Mouse (Mus musculus): ENCODE data around the gene Slc11a1. TPM values are rescaled to one million over a fixed set of nuclear protein-coding genes. Genes with fewer than 3 reads are reported as not detected.
A peak's percentile ranks its signal among the peaks of the same experiment; 100 is the strongest.

The Slc11a1 gene
- polyA plus RNA-seq, 2 experiments, result 8.7 to 9.2 TPM

GRCm38 (mm10) chr1:74434596-74434995 is 59.6 kb downstream of the Slc11a1 start:
- no peak for TF ChIP-seq CTCF (IDR thresholded peaks at IDR 0.05; ENCODE audit: low read depth)
- TF ChIP-seq EP300 (IDR thresholded peaks at IDR 0.05; ENCODE audit: low read depth), result no peak
- Histone ChIP-seq H3K9me3 (ENCODE audit: control insufficient read depth, low read length) (no peaks in the 10 kb centered on the region), H3K4me1 (replicated peaks; ENCODE audit: control insufficient read depth in 2 of 2, insufficient read depth in 2 of 2, low read length in 1 of 2) (peaks cover 6 to 16% of the 10 kb centered on the region in 2 experiments), H3K27ac (no peak overlapping the region), H3K4me2 (ENCODE audit: low read depth) (no peak overlapping the region), H3K9ac (replicated peaks) (no peak overlapping the region), H3K36me3 (replicated peaks; ENCODE audit: control insufficient read depth, insufficient read depth, low read depth) (peaks cover 19% of the 10 kb centered on the region), H3K27me3 (ENCODE audit: control insufficient read depth, insufficient read depth, low read length) (no peaks in the 10 kb centered on the region), H3K4me3 (ENCODE audit: insufficient read depth in 1 of 2, low read depth in 2 of 2, low read length in 2 of 2) (no peak overlapping the region)
- DNase-seq (ENCODE audit: low read depth in 3 of 3, low spot score in 3 of 3) (no peak), ATAC-seq (ENCODE audit: insufficient read depth) (no peak)
- 65% methylated on average over 5 of the region's 5 CpGs for WGBS (ENCODE audit: insufficient replicate concordance)

DNA sequence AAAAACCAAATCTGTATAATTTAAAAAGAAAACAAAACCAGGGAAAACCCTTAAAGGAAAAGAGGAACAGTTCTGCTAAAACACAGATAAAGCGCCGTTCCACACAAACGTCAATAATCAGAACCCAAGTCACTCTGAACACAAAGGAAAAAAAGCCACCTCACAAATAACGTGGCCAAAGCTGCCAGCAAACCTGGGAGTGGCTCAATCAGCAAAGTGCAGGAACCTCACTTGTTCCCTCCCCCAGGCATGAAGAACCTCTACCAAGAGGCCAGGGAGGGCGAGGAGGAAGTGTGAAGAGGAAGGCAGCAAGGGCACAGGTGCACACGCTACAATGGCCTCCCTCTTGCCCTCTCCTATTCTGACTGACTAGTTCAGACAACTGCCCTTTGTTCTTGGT is 60.6 kb downstream of the Slc11a1 start:
- Histone ChIP-seq H3K4me3 (ENCODE audit: insufficient read depth in 1 of 2, low read depth in 2 of 2, low read length in 2 of 2) (no peak overlapping the region), H3K4me1 (replicated peaks; ENCODE audit: control insufficient read depth in 2 of 2, insufficient read depth in 2 of 2, low read length in 1 of 2) (peaks cover 6 to 16% of the 10 kb centered on the region in 2 experiments), H3K27ac (peak overlapping the region; percentile 48; the same call in 1 of the 2 replicates), H3K4me2 (ENCODE audit: low read depth) (no peak overlapping the region), H3K36me3 (replicated peaks; ENCODE audit: control insufficient read depth, insufficient read depth, low read depth) (peaks cover 24% of the 10 kb centered on the region), H3K9me3 (ENCODE audit: control insufficient read depth, low read length) (no peaks in the 10 kb centered on the region), H3K27me3 (ENCODE audit: control insufficient read depth, insufficient read depth, low read length) (no peaks in the 10 kb centered on the region), H3K9ac (replicated peaks) (no peak overlapping the region)
- 20% methylated on average over 6 of the region's 6 CpGs for WGBS (ENCODE audit: insufficient replicate concordance)
- TF ChIP-seq CTCF (IDR thresholded peaks at IDR 0.05; ENCODE audit: low read depth), result no peak
- TF ChIP-seq EP300 (IDR thresholded peaks at IDR 0.05; ENCODE audit: low read depth), result no peak
- DNase-seq (ENCODE audit: low read depth in 3 of 3, low spot score in 3 of 3), result peak; percentile 30 to 35 (median 33)
- peak; percentile 66 for ATAC-seq (ENCODE audit: insufficient read depth)

MicroRNA genes within 50 kb of the gene (microRNA counts, 519-probe panel; counts per million panel counts)
- microRNA mmu-miR-26b, result 6,277 counts per million, percentile 49 among the panel's probes with 10 or more counts

Small RNA genes within 50 kb of the gene (microRNA-seq; reads per million reads assigned to microRNA genes)
- 51,598 reads per million, percentile 100 among the genes with 10 or more reads in this experiment for gene Mir26b

Other genes starting within 250 kb of the Slc11a1 start
- 0.02 and 0.09 TPM in 2 replicates for gene Rufy4, start 249.7 kb upstream of the Slc11a1 start, polyA plus RNA-seq (2012; rRNA removed)
- 0.04 TPM in 1 of 2 replicates, not detected in the other for gene Rufy4, start 249.7 kb upstream of the Slc11a1 start, polyA plus RNA-seq (2014; fragmentation: Nextera tagmentation; extraction: Ambion mirVana)
- 0.59 and 0.76 TPM in 2 replicates for gene Cxcr2, start 221.2 kb upstream of the Slc11a1 start, polyA plus RNA-seq (2012; rRNA removed)
- 0.44 and 0.51 TPM in 2 replicates for gene Cxcr2, start 221.2 kb upstream of the Slc11a1 start, polyA plus RNA-seq (2014; fragmentation: Nextera tagmentation; extraction: Ambion mirVana)
- gene Cxcr1, start 180.6 kb upstream of the Slc11a1 start, polyA plus RNA-seq (2012; rRNA removed), result not detected in 2 replicates
- not detected in 2 replicates for gene Cxcr1, start 180.6 kb upstream of the Slc11a1 start, polyA plus RNA-seq (2014; fragmentation: Nextera tagmentation; extraction: Ambion mirVana)
- 58.8 and 95.3 TPM in 2 replicates for gene Arpc2, start 139.1 kb upstream of the Slc11a1 start, polyA plus RNA-seq (2012; rRNA removed)
- 157 and 160 TPM in 2 replicates for gene Arpc2, start 139.1 kb upstream of the Slc11a1 start, polyA plus RNA-seq (2014; fragmentation: Nextera tagmentation; extraction: Ambion mirVana)
- 0.57 and 1.0 TPM in 2 replicates for gene Gpbar1, start 96.6 kb upstream of the Slc11a1 start, polyA plus RNA-seq (2012; rRNA removed)
- gene Gpbar1, start 96.6 kb upstream of the Slc11a1 start, polyA plus RNA-seq (2014; fragmentation: Nextera tagmentation; extraction: Ambion mirVana), result 0.56 and 1.1 TPM in 2 replicates
- gene Aamp, start 90.5 kb upstream of the Slc11a1 start, polyA plus RNA-seq (2012; rRNA removed), result 47.3 and 55.8 TPM in 2 replicates
- gene Aamp, start 90.5 kb upstream of the Slc11a1 start, polyA plus RNA-seq (2014; fragmentation: Nextera tagmentation; extraction: Ambion mirVana), result 84.4 and 89.0 TPM in 2 replicates
- gene Pnkd, start 90.3 kb upstream of the Slc11a1 start, polyA plus RNA-seq (2012; rRNA removed), result 16.8 and 17.8 TPM in 2 replicates
- 42.1 and 42.6 TPM in 2 replicates for gene Pnkd, start 90.3 kb upstream of the Slc11a1 start, polyA plus RNA-seq (2014; fragmentation: Nextera tagmentation; extraction: Ambion mirVana)
- gene Tmbim1, start 69.6 kb upstream of the Slc11a1 start, polyA plus RNA-seq (2012; rRNA removed), result 6.7 and 10.5 TPM in 2 replicates
- 10.1 and 11.7 TPM in 2 replicates for gene Tmbim1, start 69.6 kb upstream of the Slc11a1 start, polyA plus RNA-seq (2014; fragmentation: Nextera tagmentation; extraction: Ambion mirVana)
- 0.05 and 0.10 TPM in 2 replicates for gene Catip, start 13.1 kb upstream of the Slc11a1 start, polyA plus RNA-seq (2012; rRNA removed)
- not detected in 2 replicates for gene Catip, start 13.1 kb upstream of the Slc11a1 start, polyA plus RNA-seq (2014; fragmentation: Nextera tagmentation; extraction: Ambion mirVana)
- 36.0 and 39.6 TPM in 2 replicates for gene Ctdsp1, start 16.3 kb downstream of the Slc11a1 start, polyA plus RNA-seq (2012; rRNA removed)
- 37.6 and 40.3 TPM in 2 replicates for gene Ctdsp1, start 16.3 kb downstream of the Slc11a1 start, polyA plus RNA-seq (2014; fragmentation: Nextera tagmentation; extraction: Ambion mirVana)
- 0.39 and 0.62 TPM in 2 replicates for gene Vil1, start 34.2 kb downstream of the Slc11a1 start, polyA plus RNA-seq (2012; rRNA removed)
- gene Vil1, start 34.2 kb downstream of the Slc11a1 start, polyA plus RNA-seq (2014; fragmentation: Nextera tagmentation; extraction: Ambion mirVana), result 0.40 and 0.50 TPM in 2 replicates
- gene Cnot9, start 130.9 kb downstream of the Slc11a1 start, polyA plus RNA-seq (2012; rRNA removed), result 18.4 and 23.8 TPM in 2 replicates
- 39.7 and 42.4 TPM in 2 replicates for gene Cnot9, start 130.9 kb downstream of the Slc11a1 start, polyA plus RNA-seq (2014; fragmentation: Nextera tagmentation; extraction: Ambion mirVana)
- 0.01 TPM in 1 of 2 replicates, not detected in the other for gene Plcd4, start 167.7 kb downstream of the Slc11a1 start, polyA plus RNA-seq (2012; rRNA removed)
- 0.09 TPM in 1 of 2 replicates, not detected in the other for gene Plcd4, start 167.7 kb downstream of the Slc11a1 start, polyA plus RNA-seq (2014; fragmentation: Nextera tagmentation; extraction: Ambion mirVana)
- gene Usp37, start 169.1 kb downstream of the Slc11a1 start, polyA plus RNA-seq (2012; rRNA removed), result 2.6 and 4.4 TPM in 2 replicates
- 11.4 and 13.5 TPM in 2 replicates for gene Usp37, start 169.1 kb downstream of the Slc11a1 start, polyA plus RNA-seq (2014; fragmentation: Nextera tagmentation; extraction: Ambion mirVana)
- gene Zfp142, start 213.1 kb downstream of the Slc11a1 start, polyA plus RNA-seq (2012; rRNA removed), result 3.0 TPM in 2 replicates
- gene Zfp142, start 213.1 kb downstream of the Slc11a1 start, polyA plus RNA-seq (2014; fragmentation: Nextera tagmentation; extraction: Ambion mirVana), result 0.94 and 1.5 TPM in 2 replicates
- 9.2 and 9.5 TPM in 2 replicates for gene Bcs1l, start 213.1 kb downstream of the Slc11a1 start, polyA plus RNA-seq (2012; rRNA removed)
- gene Bcs1l, start 213.1 kb downstream of the Slc11a1 start, polyA plus RNA-seq (2014; fragmentation: Nextera tagmentation; extraction: Ambion mirVana), result 9.1 and 10.2 TPM in 2 replicates
- gene Rnf25, start 226.2 kb downstream of the Slc11a1 start, polyA plus RNA-seq (2012; rRNA removed), result 21.9 and 24.0 TPM in 2 replicates
- gene Rnf25, start 226.2 kb downstream of the Slc11a1 start, polyA plus RNA-seq (2014; fragmentation: Nextera tagmentation; extraction: Ambion mirVana), result 2.1 and 2.6 TPM in 2 replicates
- 0.17 and 0.24 TPM in 2 replicates for gene Stk36, start 226.2 kb downstream of the Slc11a1 start, polyA plus RNA-seq (2012; rRNA removed)
- 0.08 and 0.95 TPM in 2 replicates for gene Stk36, start 226.2 kb downstream of the Slc11a1 start, polyA plus RNA-seq (2014; fragmentation: Nextera tagmentation; extraction: Ambion mirVana)